Mouse (Mus musculus) G1E (cell line): Measurements from ENCODE around the gene Clns1a. TPM values are rescaled to one million over a fixed set of nuclear protein-coding genes. Genes with fewer than 3 reads are reported as not detected.
A peak's percentile ranks its signal among the peaks of the same experiment; 100 is the strongest.

Experiments used
- ATAC-seq: 2 replicates; pipeline ENCODE4 v1.8.0; 2016; ENCODE audit warnings: mild to moderate bottlenecking; ENCODE audit not compliant: insufficient number of reproducible peaks, poor library complexity, low FRiP score, severe bottlenecking; ENCODE audit errors: extremely low read depth
- DNase-seq: peaks from one replicate; pipeline ENCODE4 v3.0.0; 2012; ENCODE audit warnings: low spot score
- H3K27me3 ChIP-seq: 2 replicates; pipeline ENCODE4 v1.6.1; 2012; ENCODE audit warnings: mild to moderate bottlenecking, low read length, inconsistent platforms; ENCODE audit not compliant: insufficient read depth
- H3K36me3 ChIP-seq: replicated peaks from 2 replicates; pipeline ENCODE3; 2012; ENCODE audit warnings: mild to moderate bottlenecking, inconsistent platforms
- H3K4me1 ChIP-seq: 2 replicates; pipeline ENCODE4 v1.6.1; 2012; ENCODE audit warnings: low read depth, low read length, inconsistent platforms, mixed read lengths; ENCODE audit not compliant: insufficient read depth
- H3K4me3 ChIP-seq: 2 replicates; pipeline ENCODE4 v1.5.1; 2012; ENCODE audit warnings: low read depth, mild to moderate bottlenecking, inconsistent platforms, low read length, moderate library complexity, mixed read lengths
- H3K9me3 ChIP-seq: replicated peaks from 2 replicates; pipeline ENCODE4 v1.6.1; 2012; ENCODE audit warnings: inconsistent platforms
- CTCF ChIP-seq: IDR thresholded peaks from 2 replicates; pipeline ENCODE4 v1.5.1; 2012; ENCODE audit warnings: low read depth, low read length, inconsistent platforms, mixed read lengths
- GATA1 ChIP-seq: IDR thresholded peaks from 2 replicates; pipeline ENCODE4 v1.6.1; 2012; ENCODE audit warnings: borderline replicate concordance, low read length, inconsistent platforms, mixed read lengths
- GATA2 ChIP-seq: IDR thresholded peaks from 2 replicates; pipeline ENCODE4 v1.6.1; 2012; ENCODE audit warnings: low read depth, low read length, inconsistent platforms, borderline replicate concordance
- POLR2AphosphoS5 ChIP-seq: IDR thresholded peaks from 2 replicates; pipeline ENCODE4 v1.6.1; 2012; ENCODE audit warnings: low read depth, low read length, inconsistent platforms; ENCODE audit not compliant: insufficient replicate concordance
- TAL1 ChIP-seq: conservative IDR thresholded peaks from 2 replicates; pipeline ENCODE4 v1.6.1; 2012; ENCODE audit warnings: low read depth, low read length, inconsistent platforms, mixed read lengths
- polyA plus RNA-seq: library from polyadenylated mRNA; stranded (reverse); fragments of >175 nt; gene quantifications from 2 replicates; pipeline ENCODE4 v1.2.3, GENCODE M21; 2012
- total RNA-seq, 2 experiments: library from RNA; stranded (forward) in 1 of 2; stranded (reverse) in 1 of 2; fragments of 200-1000 nt in 1 of 2; fragments of >200 nt in 1 of 2; fragmentation: Nextera tagmentation in 1 of 2; gene quantifications; 2 replicates each; pipeline ENCODE4 v1.2.3; 2014 to 2017

Gene Clns1a
- total and polyA plus RNA-seq, 3 experiments: 52.7 to 130 (median 92.0) TPM

- no peaks in the 10 kb centered on the region for H3K27me3 ChIP-seq
- peaks cover 88% of the 10 kb centered on the region for H3K36me3 ChIP-seq
- no peak for DNase-seq
- TF ChIP-seq GATA1: no peak
- TF ChIP-seq CTCF: no peak
- no peak for TF ChIP-seq GATA2
- no peak for TF ChIP-seq POLR2AphosphoS5
- TF ChIP-seq TAL1: no peak
- no peak for ATAC-seq
- H3K4me1 ChIP-seq: no peaks in the 10 kb centered on the region; the same call in 1 of the 2 replicates
- H3K4me3 ChIP-seq: no peak overlapping the region
- no peaks in the 10 kb centered on the region for H3K9me3 ChIP-seq
Observed at GRCm38 (mm10) chr7:97714651-97715050, 18.2 kb downstream of the Clns1a start.

GRCm38 (mm10) chr7:97717326-97717725 is 20.9 kb downstream of the Clns1a start:
- H3K27me3 ChIP-seq: no peaks in the 10 kb centered on the region
- H3K4me1 ChIP-seq: peaks cover 8% of the 10 kb centered on the region
- no peaks in the 10 kb centered on the region for H3K9me3 ChIP-seq
- TF ChIP-seq TAL1 (no peak), GATA2 (no peak), POLR2AphosphoS5 (no peak), CTCF (no peak), GATA1 (no peak)
- H3K4me3 ChIP-seq: no peak overlapping the region
- DNase-seq: no peak
- ATAC-seq: no peak
- peaks cover 85% of the 10 kb centered on the region for H3K36me3 ChIP-seq

GRCm38 (mm10) chr7:97719078-97719477 is 22.6 kb downstream of the Clns1a start:
- DNase-seq (no peak), ATAC-seq (no peak)
- peaks cover 25% of the 10 kb centered on the region for H3K4me1 ChIP-seq
- TF ChIP-seq GATA1: no peak
- no peak for TF ChIP-seq TAL1
- TF ChIP-seq GATA2: no peak
- TF ChIP-seq CTCF: no peak
- no peak for TF ChIP-seq POLR2AphosphoS5
- no peaks in the 10 kb centered on the region for H3K9me3 ChIP-seq
- peaks cover 86% of the 10 kb centered on the region for H3K36me3 ChIP-seq
- no peaks in the 10 kb centered on the region for H3K27me3 ChIP-seq
- no peak overlapping the region for H3K4me3 ChIP-seq

GRCm38 (mm10) chr7:97720109-97720508 is 23.7 kb downstream of the Clns1a start:
- H3K36me3 ChIP-seq: peaks cover 80% of the 10 kb centered on the region
- peaks cover 35% of the 10 kb centered on the region for H3K4me1 ChIP-seq
- H3K9me3 ChIP-seq: no peaks in the 10 kb centered on the region
- ATAC-seq (no peak), DNase-seq (no peak)
- H3K27me3 ChIP-seq: no peaks in the 10 kb centered on the region
- TF ChIP-seq POLR2AphosphoS5 (no peak), CTCF (no peak), GATA1 (no peak), GATA2 (no peak), TAL1 (no peak)
- H3K4me3 ChIP-seq: no peak overlapping the region

- peaks cover 56% of the 10 kb centered on the region for H3K4me1 ChIP-seq
- ATAC-seq (no peak), DNase-seq (no peak)
- peaks cover 81% of the 10 kb centered on the region for H3K36me3 ChIP-seq
- H3K9me3 ChIP-seq: no peaks in the 10 kb centered on the region
- H3K4me3 ChIP-seq: no peak overlapping the region
- no peaks in the 10 kb centered on the region for H3K27me3 ChIP-seq
- TF ChIP-seq TAL1 (no peak), CTCF (no peak), GATA2 (no peak), GATA1 (no peak)
Observed at GRCm38 (mm10) chr7:97722278-97722918, 26.0 kb downstream of the Clns1a start.

- Histone ChIP-seq H3K27me3 (no peaks in the 10 kb centered on the region), H3K9me3 (no peaks in the 10 kb centered on the region), H3K36me3 (peaks cover 78% of the 10 kb centered on the region), H3K4me3 (peak overlapping the region; percentile 54; the same call in 1 of the 2 replicates), H3K4me1 (peaks cover 69% of the 10 kb centered on the region)
- ATAC-seq: peak; percentile 71
- DNase-seq: peak; percentile 30
- no peak for TF ChIP-seq TAL1
Observed at GRCm38 (mm10) chr7:97723646-97724538, 27.5 kb downstream of the Clns1a start.
